Mouse (Mus musculus) MEL (cell line): ENCODE results near the gene Fkbp14.

Source experiments
- CHD2 ChIP-seq: IDR thresholded peaks from 2 replicates; pipeline ENCODE4 v1.6.1; 2011; ENCODE audit warnings: low read length, improper control_type of control experiment
- CTCF ChIP-seq, 3 experiments: IDR thresholded peaks in 2 of 3; conservative IDR thresholded peaks in 1 of 3; 2 replicates each; pipeline ENCODE4 v1.5.1; 2011 to 2012; ENCODE audit warnings: low read length in 3 of 3, low read depth in 2 of 3, mild to moderate bottlenecking in 2 of 3, improper control_type of control experiment in 1 of 3, inconsistent platforms in 1 of 3, mixed read lengths in 1 of 3, moderate library complexity in 1 of 3; ENCODE audit not compliant: control insufficient read depth in 1 of 3, insufficient read depth in 1 of 3, poor library complexity in 1 of 3, severe bottlenecking in 1 of 3
- ELF1 ChIP-seq: IDR thresholded peaks from 2 replicates; pipeline ENCODE4 v1.6.1; 2014; ENCODE audit warnings: low read depth, mild to moderate bottlenecking, inconsistent platforms, low read length, improper control_type of control experiment, moderate library complexity
- EP300 ChIP-seq, 2 experiments: IDR thresholded peaks; 2 replicates each; pipeline ENCODE4 v1.6.1; 2011; ENCODE audit warnings: improper control_type of control experiment in 2 of 2, low read length in 2 of 2, low read depth in 1 of 2, mild to moderate bottlenecking in 1 of 2
- GABPA ChIP-seq: IDR thresholded peaks from 2 replicates; pipeline ENCODE4 v1.6.1; 2012; ENCODE audit warnings: low read depth, mild to moderate bottlenecking, inconsistent platforms, low read length, improper control_type of control experiment, moderate library complexity
- MAX ChIP-seq: IDR thresholded peaks from 2 replicates; pipeline ENCODE4 v1.6.1; 2011; ENCODE audit warnings: low read length, improper control_type of control experiment
- MAZ ChIP-seq: IDR thresholded peaks from 2 replicates; pipeline ENCODE4 v1.6.1; 2012; ENCODE audit warnings: low read depth, mild to moderate bottlenecking, inconsistent platforms, low read length, improper control_type of control experiment
- MXI1 ChIP-seq: IDR thresholded peaks from 2 replicates; pipeline ENCODE4 v1.6.1; 2011; ENCODE audit warnings: mild to moderate bottlenecking, low read depth, low read length, improper control_type of control experiment
- MYC ChIP-seq: IDR thresholded peaks from 2 replicates; pipeline ENCODE4 v1.6.1; 2011; ENCODE audit warnings: low read depth, mild to moderate bottlenecking, low read length, improper control_type of control experiment, moderate library complexity
- POLR2A ChIP-seq, 2 experiments: IDR thresholded peaks; 2 replicates each; pipeline ENCODE4 v1.6.1; 2011 to 2012; ENCODE audit warnings: low read length in 2 of 2, mild to moderate bottlenecking in 2 of 2, control low read depth in 1 of 2, improper control_type of control experiment in 1 of 2, low read depth in 1 of 2, moderate library complexity in 1 of 2; ENCODE audit not compliant: control insufficient read depth in 1 of 2, insufficient read depth in 1 of 2, poor library complexity in 1 of 2
- POLR2AphosphoS2 ChIP-seq: IDR thresholded peaks from 2 replicates; pipeline ENCODE4 v1.6.1; 2011; ENCODE audit warnings: low read length, improper control_type of control experiment
- RCOR1 ChIP-seq: IDR thresholded peaks from 2 replicates; pipeline ENCODE4 v1.6.1; 2012; ENCODE audit warnings: low read depth, mild to moderate bottlenecking, inconsistent platforms, low read length, improper control_type of control experiment
- ZNF384 ChIP-seq: IDR thresholded peaks from 2 replicates; pipeline ENCODE4 v1.6.1; 2012; ENCODE audit warnings: low read depth, mild to moderate bottlenecking, inconsistent platforms, low read length, improper control_type of control experiment

DNA sequence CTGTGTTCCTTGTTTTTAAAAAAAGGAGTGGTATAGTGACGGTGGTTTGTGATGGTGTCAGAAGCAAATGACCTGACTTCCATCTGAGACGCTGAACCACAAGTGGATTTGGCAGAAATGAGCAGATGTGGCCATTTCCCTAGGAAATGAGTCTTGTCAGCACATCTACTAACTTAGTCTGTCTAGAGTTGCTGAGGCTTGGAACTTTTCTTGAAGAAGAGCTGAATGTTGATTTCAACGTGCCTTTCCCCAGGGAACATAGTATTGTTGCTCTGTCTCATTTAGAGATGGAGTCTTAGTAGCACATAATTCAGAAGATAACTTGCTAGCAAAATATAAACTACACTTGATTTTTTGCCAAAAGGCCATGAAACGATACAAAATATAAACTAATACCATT, 23.2 kb upstream of the Fkbp14 start:
- no peak for TF ChIP-seq MYC
- no peak for TF ChIP-seq MAX
- TF ChIP-seq CTCF (IDR thresholded peaks at IDR 0.05 in 2 of 3, conservative IDR thresholded peaks at IDR 0.05 in 1 of 3; ENCODE audit: control insufficient read depth in 1 of 3, insufficient read depth in 1 of 3, low read depth in 2 of 3, low read length in 3 of 3, poor library complexity in 1 of 3, severe bottlenecking in 1 of 3) = no peak
- no peak for TF ChIP-seq EP300 (IDR thresholded peaks at IDR 0.05; ENCODE audit: low read depth in 1 of 2, low read length in 2 of 2)
- TF ChIP-seq CHD2 = no peak
- TF ChIP-seq MAZ = no peak
- no peak for TF ChIP-seq ZNF384
- no peak for TF ChIP-seq GABPA
- no peak for TF ChIP-seq POLR2AphosphoS2
- no peak for TF ChIP-seq RCOR1
- TF ChIP-seq MXI1 = no peak
- TF ChIP-seq POLR2A (IDR thresholded peaks at IDR 0.05; ENCODE audit: control insufficient read depth in 1 of 2, insufficient read depth in 1 of 2, low read depth in 1 of 2, low read length in 2 of 2, poor library complexity in 1 of 2) = no peak
- TF ChIP-seq ELF1 = no peak
